Mouse (Mus musculus) ovary, postnatal 14 days (tissue): ENCODE data around the gene Rpl36al.
"Not testable (repeated sequence)": the region's sequence is repeated elsewhere in the genome, so short reads cannot be mapped to it uniquely, and the experiment has no call there.

Experiments used
- DNase-seq: peaks from one replicate; pipeline ENCODE4 v3.0.0; 2022; ENCODE audit warnings: low spot score

Gene Rpl36al

GRCm38 (mm10) chr12:69196444-69197377 is 12.8 kb upstream of the Rpl36al start, which contains the start of gene Gm49383:
TSS of gene Gm49383 (minus strand) at chr12:69197104.
- DNase-seq, result peak; percentile 37

GRCm38 (mm10) chr12:69192637-69193036 is 8.8 kb upstream of the Rpl36al start:
- DNase-seq, result no peak

GRCm38 (mm10) chr12:69191396-69191795 is 7.5 kb upstream of the Rpl36al start:
- no peak for DNase-seq

GRCm38 (mm10) chr12:69190522-69190921 is 6.6 kb upstream of the Rpl36al start:
- no peak for DNase-seq

GRCm38 (mm10) chr12:69190074-69190473 is 6.2 kb upstream of the Rpl36al start:
- no peak for DNase-seq

- DNase-seq, result no peak
Measured at GRCm38 (mm10) chr12:69186811-69187471, 3.1 kb upstream of the Rpl36al start.

- no peak for DNase-seq
Measured at GRCm38 (mm10) chr12:69185371-69185770, 1.5 kb upstream of the Rpl36al start.

GRCm38 (mm10) chr12:69184342-69185295 is 736 bp upstream of the Rpl36al start:
- peak; percentile 32 for DNase-seq

GRCm38 (mm10) chr12:69181800-69182199 is 2.1 kb downstream of the Rpl36al start:
- no peak for DNase-seq

GRCm38 (mm10) chr12:69179371-69179770 is 4.5 kb downstream of the Rpl36al start:
- no peak for DNase-seq

GRCm38 (mm10) chr12:69177526-69177925 is 6.4 kb downstream of the Rpl36al start:
- DNase-seq, result no peak

GRCm38 (mm10) chr12:69175975-69176374 is 7.9 kb downstream of the Rpl36al start:
- no peak for DNase-seq

- no peak for DNase-seq
Measured at GRCm38 (mm10) chr12:69171307-69171706, 12.6 kb downstream of the Rpl36al start.

- DNase-seq, result peak; percentile 81
Measured at GRCm38 (mm10) chr12:69168461-69169106, 15.3 kb downstream of the Rpl36al start, which contains the start of gene Lrr1. TSS of gene Lrr1 (plus strand) at chr12:69168814.

- no peak for DNase-seq
Measured at GRCm38 (mm10) chr12:69167656-69168460, 16.0 kb downstream of the Rpl36al start.

GRCm38 (mm10) chr12:69166861-69167581 is 16.9 kb downstream of the Rpl36al start:
- DNase-seq, result not testable (repeated sequence)

- DNase-seq, result no peak
Measured at GRCm38 (mm10) chr12:69164904-69165303, 19.0 kb downstream of the Rpl36al start.

GRCm38 (mm10) chr12:69163586-69163985 is 20.3 kb downstream of the Rpl36al start:
- DNase-seq, result not testable (repeated sequence)

GRCm38 (mm10) chr12:69160677-69161076 is 23.2 kb downstream of the Rpl36al start:
- DNase-seq, result not testable (repeated sequence)

GRCm38 (mm10) chr12:69159578-69159940 is 24.3 kb downstream of the Rpl36al start:
- no peak for DNase-seq
